Mouse (Mus musculus) lung, postnatal 10 days (tissue): ENCODE results near the gene Dph5.
"Not testable (repeated sequence)": the region's sequence is repeated elsewhere in the genome, so short reads cannot be mapped to it uniquely, and the experiment has no call there.

Source experiments
- DNase-seq: peaks from one replicate; pipeline ENCODE4 v3.0.0; 2021

The Dph5 gene

GRCm38 (mm10) chr3:115887427-115888309, at the start of gene Dph5:
Gene Dph5, plus strand, starts transcription at chr3:115887837.
- peak; percentile 93 for DNase-seq

GRCm38 (mm10) chr3:115844566-115844965, 43.1 kb upstream of the Dph5 start:
- no peak for DNase-seq

GRCm38 (mm10) chr3:115845032-115845618, 42.5 kb upstream of the Dph5 start:
- DNase-seq: no peak

GRCm38 (mm10) chr3:115845724-115846123, 41.9 kb upstream of the Dph5 start:
- peak; percentile 9 for DNase-seq

GRCm38 (mm10) chr3:115846153-115846552, 41.5 kb upstream of the Dph5 start:
- no peak for DNase-seq

- no peak for DNase-seq
Observed at GRCm38 (mm10) chr3:115848686-115849480, 38.8 kb upstream of the Dph5 start.

- no peak for DNase-seq
Observed at GRCm38 (mm10) chr3:115850946-115851345, 36.7 kb upstream of the Dph5 start.

GRCm38 (mm10) chr3:115854672-115855191, 32.9 kb upstream of the Dph5 start:
- no peak for DNase-seq

GRCm38 (mm10) chr3:115855576-115855975, 32.1 kb upstream of the Dph5 start:
- DNase-seq: no peak

- DNase-seq: no peak
Observed at GRCm38 (mm10) chr3:115856484-115857022, 31.1 kb upstream of the Dph5 start.

GRCm38 (mm10) chr3:115857436-115857835, 30.2 kb upstream of the Dph5 start:
- DNase-seq: no peak

GRCm38 (mm10) chr3:115858822-115859221, 28.8 kb upstream of the Dph5 start:
- DNase-seq: no peak

- not testable (repeated sequence) for DNase-seq
Observed at GRCm38 (mm10) chr3:115860780-115861179, 26.9 kb upstream of the Dph5 start.

GRCm38 (mm10) chr3:115863487-115863886, 24.1 kb upstream of the Dph5 start:
- no peak for DNase-seq

GRCm38 (mm10) chr3:115867150-115867549, 20.5 kb upstream of the Dph5 start:
- DNase-seq: no peak

- DNase-seq: no peak
Observed at GRCm38 (mm10) chr3:115867901-115868300, 19.7 kb upstream of the Dph5 start.

- no peak for DNase-seq
Observed at GRCm38 (mm10) chr3:115869360-115869759, 18.3 kb upstream of the Dph5 start.

- no peak for DNase-seq
Observed at GRCm38 (mm10) chr3:115875551-115875950, 12.1 kb upstream of the Dph5 start.

- no peak for DNase-seq
Observed at GRCm38 (mm10) chr3:115877133-115877532, 10.5 kb upstream of the Dph5 start.

GRCm38 (mm10) chr3:115884086-115884485, 3.6 kb upstream of the Dph5 start:
- DNase-seq: peak; percentile 24

- DNase-seq: peak; percentile 16
Observed at GRCm38 (mm10) chr3:115888310-115889106, 871 bp downstream of the Dph5 start.

- no peak for DNase-seq
Observed at GRCm38 (mm10) chr3:115892341-115892740, 4.7 kb downstream of the Dph5 start.
